Mouse (Mus musculus) cortical plate, adult 2 months (tissue): ENCODE results near the gene Cks2.

Experiments used
- CTCF ChIP-seq: fragments of 200-500 bp; IDR thresholded peaks from 2 replicates; pipeline ENCODE4 v1.5.1; 2011; ENCODE audit warnings: mild to moderate bottlenecking, control low read depth, low read length; ENCODE audit not compliant: insufficient read depth; ENCODE audit errors: extremely low read depth
- POLR2A ChIP-seq: fragments of 200-500 bp; IDR thresholded peaks from 2 replicates; pipeline ENCODE4 v1.6.1; 2011; ENCODE audit warnings: mild to moderate bottlenecking, low read length, control low read depth; ENCODE audit not compliant: insufficient read depth; ENCODE audit errors: extremely low read depth

- TF ChIP-seq POLR2A (no peak), CTCF (no peak)
Observed at GRCm38 (mm10) chr13:51598063-51598462, 47.0 kb upstream of the Cks2 start.
